In genomic region chr15:24969391-24969812, GRCm38 (mm10) we compare ENCODE assay signal across 10 mouse cellular contexts.
A peak's percentile ranks its signal among the peaks of the same experiment; 100 is the strongest.
DNase-seq lines count a peak whose midpoint lies in the region; ATAC-seq and TF ChIP-seq lines count a peak whose summit lies in the region.
"Had no signal": no experiment of that assay in that cellular context is flagged by ENCODE, and none has a peak within 500 bp of the region (broad histone marks: within the 10 kb centered on the region; RNA-seq: fewer than 3 reads in every experiment).

No protein-coding gene starts in this region.

- H3K4me1 ChIP-seq in heart, postnatal 0 days (ENCODE audit: control insufficient read depth, insufficient read depth): no peaks in the 10 kb centered on the region
- H3K4me1 ChIP-seq: embryonic facial prominence, embryonic 13.5 days had no signal

- WGBS in heart, postnatal 0 days: 20% methylated on average over 2 of the region's 2 CpGs

- no peak overlapping the region for H3K4me2 ChIP-seq in heart, postnatal 0 days (ENCODE audit: low read depth, low read length)
- H3K4me2 ChIP-seq: embryonic facial prominence, embryonic 13.5 days had no signal

- no peaks in the 10 kb centered on the region for H3K27me3 ChIP-seq in heart, postnatal 0 days (ENCODE audit: control insufficient read depth, insufficient read depth, low read length)
- H3K27me3 ChIP-seq: embryonic facial prominence, embryonic 13.5 days had no signal

- no peaks in the 10 kb centered on the region for H3K9me3 ChIP-seq in heart, postnatal 0 days (replicated peaks; ENCODE audit: control insufficient read depth, low read length)
- H3K9me3 ChIP-seq: embryonic facial prominence, embryonic 13.5 days had no signal

- peak; percentile 39; the same call in 1 of the 2 replicates for ATAC-seq in heart, postnatal 0 days (ENCODE audit: insufficient read depth, low read depth)
- ATAC-seq in monocyte, adult 5-6 weeks (replicated peaks; ENCODE audit: insufficient number of reproducible peaks, low FRiP score, low TSS enrichment, poor library complexity, severe bottlenecking): no peak

- H3K36me3 ChIP-seq in heart, postnatal 0 days (replicated peaks; ENCODE audit: control insufficient read depth, insufficient read depth, low read length): no peaks in the 10 kb centered on the region
- H3K36me3 ChIP-seq: embryonic facial prominence, embryonic 13.5 days had no signal

- peak; percentile 40 for DNase-seq in heart, postnatal 0 days (ENCODE audit: low spot score)
- no peak for DNase-seq in heart, adult 9 months (ENCODE audit: low spot score in 2 of 2)
- DNase-seq in cerebellum, adult 9-11 months: peak; percentile 81
- DNase-seq in kidney, adult 9 months: peak; percentile 35
- DNase-seq in lung, postnatal 10 days: peak; percentile 7
- no peak for DNase-seq in T-cell, adult 2 months (ENCODE audit: low spot score)
- DNase-seq in thymus, adult 18-20 months: no peak

- H3K9ac ChIP-seq in heart, postnatal 0 days (replicated peaks; ENCODE audit: low read depth, low read length): no peak overlapping the region
- H3K9ac ChIP-seq: embryonic facial prominence, embryonic 13.5 days; liver, embryonic 14.5 days had no signal

- no peak for TF ChIP-seq CTCF in heart, postnatal 0 days (IDR thresholded peaks at IDR 0.05; ENCODE audit: low read depth)

- H3K27ac ChIP-seq in heart, postnatal 0 days (ENCODE audit: low read depth): no peak overlapping the region
- H3K27ac ChIP-seq: embryonic facial prominence, embryonic 13.5 days; liver, embryonic 14.5 days had no signal

- H3K4me3 ChIP-seq in heart, postnatal 0 days (ENCODE audit: low read depth, low read length): no peak overlapping the region
- H3K4me3 ChIP-seq: embryonic facial prominence, embryonic 13.5 days had no signal

- TF ChIP-seq EP300 in heart, postnatal 0 days (IDR thresholded peaks at IDR 0.05; ENCODE audit: low read depth): no peak

Comparison
In these comparisons a context has a peak if more than half of its experiments do, and no peak if none do; other contexts are left out.
1. DNase-seq: peak in heart, postnatal 0 days (single experiment), cerebellum, adult 9-11 months (single experiment), kidney, adult 9 months (single experiment) and lung, postnatal 10 days (single experiment); none in heart, adult 9 months (0 of 2), T-cell, adult 2 months (single experiment) and thymus, adult 18-20 months (0 of 2).